In genomic region chr3:116253077-116253531, GRCm38 (mm10) we compare ENCODE assay signal across 8 mouse cellular contexts. TPM values are rescaled to one million over a fixed set of nuclear protein-coding genes. Genes with fewer than 3 reads are reported as not detected.
A peak's percentile ranks its signal among the peaks of the same experiment; 100 is the strongest.
DNase-seq lines count a peak whose midpoint lies in the region; ATAC-seq and TF ChIP-seq lines count a peak whose summit lies in the region.

Gene Gpr88, minus strand, starts transcription at chr3:116253503.

- H3K4me1 ChIP-seq in embryonic facial prominence, embryonic 11.5 days (ENCODE audit: control insufficient read depth, insufficient read depth, low read length) = peaks cover 9% of the 10 kb centered on the region
- 0 out of 2 replicates have a peak, but pooled peaks cover 3% of the 10 kb centered on the region for H3K4me1 ChIP-seq in heart, adult 2 months (ENCODE audit: control insufficient read depth, insufficient read depth, low read length)
- peaks cover 20% of the 10 kb centered on the region for H3K4me1 ChIP-seq in limb, embryonic 12.5 days (replicated peaks)
- H3K4me1 ChIP-seq in midbrain, embryonic 14.5 days (ENCODE audit: control insufficient read depth, insufficient read depth, low read length) = peaks cover 12% of the 10 kb centered on the region
- peaks cover 21% of the 10 kb centered on the region for H3K4me1 ChIP-seq in stomach, embryonic 16.5 days (ENCODE audit: control insufficient read depth, insufficient read depth, low read length)

- H3K27ac ChIP-seq in embryonic facial prominence, embryonic 11.5 days (replicated peaks; ENCODE audit: low read depth, low read length) = no peak within 1 kb of the TSS
- no peak within 1 kb of the TSS for H3K27ac ChIP-seq in heart, adult 2 months
- no peak within 1 kb of the TSS for H3K27ac ChIP-seq in limb, embryonic 12.5 days
- H3K27ac ChIP-seq in midbrain, embryonic 14.5 days (replicated peaks; ENCODE audit: low read depth, low read length) = no peak within 1 kb of the TSS
- no peak within 1 kb of the TSS for H3K27ac ChIP-seq in stomach, embryonic 16.5 days (ENCODE audit: low read length)

- DNase-seq in brain, embryonic 14.5 days (ENCODE audit: low read depth) = peak; percentile 91
- DNase-seq in embryonic facial prominence, embryonic 11.5 days (ENCODE audit: low spot score) = peak; percentile 17
- DNase-seq in heart, adult 2 months = peak; percentile 63 to 72
- DNase-seq in kidney, adult 9 months = peak; percentile 14
- peak; percentile 71 for DNase-seq in midbrain, embryonic 14.5 days
- no peak for DNase-seq in yolk sac, embryonic 10.5 days (ENCODE audit: low spot score)

- H3K9me3 ChIP-seq in embryonic facial prominence, embryonic 11.5 days (replicated peaks; ENCODE audit: control insufficient read depth, low read length) = no peaks in the 10 kb centered on the region
- H3K9me3 ChIP-seq in limb, embryonic 12.5 days = no peaks in the 10 kb centered on the region
- H3K9me3 ChIP-seq in midbrain, embryonic 14.5 days (ENCODE audit: control insufficient read depth, low read length) = no peaks in the 10 kb centered on the region
- H3K9me3 ChIP-seq in stomach, embryonic 16.5 days (replicated peaks; ENCODE audit: control insufficient read depth, low read length) = no peaks in the 10 kb centered on the region

- no peak for TF ChIP-seq POLR2A in brain, embryonic 14.5 days (IDR thresholded peaks at IDR 0.05; ENCODE audit: borderline replicate concordance, extremely low read depth, insufficient read depth, insufficient read length, poor library complexity, severe bottlenecking)
- no peak for TF ChIP-seq POLR2A in heart, adult 2 months (IDR thresholded peaks at IDR 0.05; ENCODE audit: insufficient read depth, low read depth, low read length)

- 0 out of 2 replicates have a peak, but pooled peaks have one; percentile 8 for ATAC-seq in embryonic facial prominence, embryonic 11.5 days (replicated peaks; ENCODE audit: insufficient number of reproducible peaks, low FRiP score, low TSS enrichment, low read depth)
- ATAC-seq in limb, embryonic 12.5 days (ENCODE audit: insufficient number of reproducible peaks, insufficient read depth, low FRiP score, low TSS enrichment, low read depth) = no peak; the same call in 1 of the 2 replicates
- peak; percentile 31 for ATAC-seq in midbrain, embryonic 14.5 days (ENCODE audit: low FRiP score, low TSS enrichment)
- peak; percentile 76; the same call in 1 of the 2 replicates for ATAC-seq in stomach, embryonic 16.5 days (ENCODE audit: insufficient read depth, low FRiP score)

- intact Hi-C loops in heart, adult 2 months (cut with DNase I) = loop anchor here (5.0 kb wide), 1 partner anchor 171 kb away; no protein-coding TSS in a partner anchor

- 5% methylated on average over 9 of the region's 9 CpGs for WGBS in embryonic facial prominence, embryonic 11.5 days
- WGBS in heart, adult 2 months = 9% methylated on average over 9 of the region's 9 CpGs
- WGBS in limb, embryonic 12.5 days = 3% methylated on average over 9 of the region's 9 CpGs
- 2% methylated on average over 9 of the region's 9 CpGs for WGBS in midbrain, embryonic 14.5 days
- 4% methylated on average over 9 of the region's 9 CpGs for WGBS in stomach, embryonic 16.5 days

- H3K4me2 ChIP-seq in embryonic facial prominence, embryonic 11.5 days (ENCODE audit: low read depth, low read length) = peak within 1 kb of the TSS; percentile 99
- H3K4me2 ChIP-seq in limb, embryonic 12.5 days = peak within 1 kb of the TSS; percentile 99
- H3K4me2 ChIP-seq in midbrain, embryonic 14.5 days (ENCODE audit: low read length) = peak within 1 kb of the TSS; percentile 100
- peak within 1 kb of the TSS; percentile 99 for H3K4me2 ChIP-seq in stomach, embryonic 16.5 days (ENCODE audit: low read depth, low read length)

- TF ChIP-seq EP300 in heart, adult 2 months (IDR thresholded peaks at IDR 0.05; ENCODE audit: insufficient read depth, low read depth, low read length) = no peak

- H3K4me3 ChIP-seq in embryonic facial prominence, embryonic 11.5 days (ENCODE audit: low read depth, low read length) = peak within 1 kb of the TSS; percentile 48
- H3K4me3 ChIP-seq in heart, adult 2 months = peak within 1 kb of the TSS; percentile 57
- H3K4me3 ChIP-seq in limb, embryonic 12.5 days (replicated peaks) = peak within 1 kb of the TSS; percentile 58
- H3K4me3 ChIP-seq in midbrain, embryonic 14.5 days (replicated peaks; ENCODE audit: low read depth, low read length) = peak within 1 kb of the TSS; percentile 59
- H3K4me3 ChIP-seq in stomach, embryonic 16.5 days (replicated peaks; ENCODE audit: low read length) = peak within 1 kb of the TSS; percentile 57

- no peaks in the 10 kb centered on the region for H3K36me3 ChIP-seq in embryonic facial prominence, embryonic 11.5 days (replicated peaks; ENCODE audit: control insufficient read depth, insufficient read depth, low read depth, low read length)
- H3K36me3 ChIP-seq in heart, adult 2 months (ENCODE audit: control insufficient read depth, insufficient read depth, low read length) = no peaks in the 10 kb centered on the region
- no peaks in the 10 kb centered on the region for H3K36me3 ChIP-seq in limb, embryonic 12.5 days
- H3K36me3 ChIP-seq in midbrain, embryonic 14.5 days (ENCODE audit: control insufficient read depth, insufficient read depth, low read length) = no peaks in the 10 kb centered on the region
- H3K36me3 ChIP-seq in stomach, embryonic 16.5 days (ENCODE audit: control insufficient read depth, insufficient read depth, low read length) = no peaks in the 10 kb centered on the region

- no peak for TF ChIP-seq CTCF in brain, embryonic 14.5 days (IDR thresholded peaks at IDR 0.05; ENCODE audit: borderline replicate concordance, extremely low read depth, insufficient read depth, insufficient read length)
- no peak for TF ChIP-seq CTCF in heart, adult 2 months (IDR thresholded peaks at IDR 0.05)

- no peaks in the 10 kb centered on the region for H3K79me2 ChIP-seq in heart, adult 2 months (replicated peaks; ENCODE audit: control insufficient read depth, insufficient read depth, low read length)

- H3K27me3 ChIP-seq in embryonic facial prominence, embryonic 11.5 days (ENCODE audit: control insufficient read depth, insufficient read depth, low read length) = peaks cover 23% of the 10 kb centered on the region
- H3K27me3 ChIP-seq in heart, adult 2 months (ENCODE audit: control insufficient read depth, insufficient read depth, low read length) = peaks cover 16% of the 10 kb centered on the region
- H3K27me3 ChIP-seq in limb, embryonic 12.5 days = peaks cover 62% of the 10 kb centered on the region
- H3K27me3 ChIP-seq in midbrain, embryonic 14.5 days (ENCODE audit: control insufficient read depth, insufficient read depth, low read length) = peaks cover 16% of the 10 kb centered on the region
- H3K27me3 ChIP-seq in stomach, embryonic 16.5 days (ENCODE audit: control insufficient read depth, insufficient read depth, low read length) = peaks cover 27% of the 10 kb centered on the region

- H3K9ac ChIP-seq in embryonic facial prominence, embryonic 11.5 days (replicated peaks; ENCODE audit: low read length) = no peak within 1 kb of the TSS; the same call in 1 of the 2 replicates
- H3K9ac ChIP-seq in heart, adult 2 months (ENCODE audit: low read depth, low read length) = peak within 1 kb of the TSS; percentile 30
- peak within 1 kb of the TSS; percentile 61 for H3K9ac ChIP-seq in limb, embryonic 12.5 days (replicated peaks)
- H3K9ac ChIP-seq in midbrain, embryonic 14.5 days (replicated peaks; ENCODE audit: low read length) = peak within 1 kb of the TSS; percentile 55
- H3K9ac ChIP-seq in stomach, embryonic 16.5 days (ENCODE audit: low read length) = peak within 1 kb of the TSS; percentile 69

RNA-seq across cellular contexts. Expression of gene Gpr88, which starts in this region (rescaled TPM):
- 7.9 and 10.2 TPM in 2 replicates for polyA plus RNA-seq in brain, embryonic 14.5 days (2012; rRNA removed)
- polyA plus RNA-seq in embryonic facial prominence, embryonic 11.5 days (2014; fragmentation: Nextera tagmentation; extraction: Ambion mirVana) = 0.20 and 0.56 TPM in 2 replicates
- total RNA-seq in heart, adult 2 months (2021) = under 1 TPM in 1 of 2 experiments, not detected in 1; 0.08 TPM
- polyA plus RNA-seq in heart, adult 2 months (2012; rRNA removed) = 0.15 and 0.23 TPM in 2 replicates
- polyA plus RNA-seq in limb, embryonic 12.5 days (2016; fragmentation: Nextera tagmentation; extraction: Ambion mirVana) = 1.2 and 1.8 TPM in 2 replicates
- polyA plus RNA-seq in midbrain, embryonic 14.5 days (2014; fragmentation: Nextera tagmentation; extraction: Ambion mirVana) = 1.8 and 2.8 TPM in 2 replicates
- 0.94 and 1.3 TPM in 2 replicates for polyA plus RNA-seq in stomach, embryonic 16.5 days (2015; fragmentation: Nextera tagmentation; extraction: Ambion mirVana)

Comparison
In these comparisons a context has a peak if more than half of its experiments do, and no peak if none do; other contexts are left out.
1. Peak in DNase-seq, ATAC-seq, H3K4me3 ChIP-seq and H3K4me2 ChIP-seq in embryonic facial prominence, embryonic 11.5 days; RNA of the gene not detected or under 1 TPM.
2. Peak in DNase-seq, H3K4me3 ChIP-seq and H3K9ac ChIP-seq in heart, adult 2 months; RNA of the gene not detected or under 1 TPM.